In the genomic region with DNA sequence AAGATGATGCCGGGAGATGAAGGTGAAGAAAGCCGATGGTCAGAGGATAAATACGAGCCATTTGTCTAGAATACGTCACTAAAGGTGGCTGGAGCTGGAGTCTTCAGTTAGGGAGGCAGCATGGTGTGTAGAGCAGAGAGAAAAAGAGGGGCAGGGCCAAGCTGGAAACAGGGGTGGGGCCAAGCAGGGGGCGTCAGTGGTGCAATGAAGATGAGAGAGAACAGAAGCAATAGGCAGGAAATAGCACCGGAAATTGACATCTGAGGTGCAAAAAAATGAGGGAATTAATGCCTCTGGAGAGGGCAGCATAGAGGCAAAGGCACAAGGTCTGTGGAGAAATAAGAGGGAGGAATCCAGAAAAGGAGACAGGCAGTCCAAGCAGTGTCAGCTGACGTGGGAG, we compare ENCODE assay signal across 13 mouse cellular contexts.
"Had no signal": no experiment of that assay in that cellular context is flagged by ENCODE, and none has a peak within 500 bp of the region (broad histone marks: within the 10 kb centered on the region; RNA-seq: fewer than 3 reads in every experiment).

No protein-coding gene starts in this region.

- H3K36me3 ChIP-seq: limb, embryonic 10.5 days; liver, embryonic 15.5 days; neural tube, embryonic 15.5 days; stomach, embryonic 15.5 days had no signal

- DNase-seq: kidney, adult 18-20 months; kidney, postnatal 10 days; lung, adult 2 months; lung, postnatal 36 days; retina, postnatal 1 day; right cerebral cortex, postnatal 4 days; spleen, adult 18-20 months had no signal

- H3K4me3 ChIP-seq: left cerebral cortex, adult 2 months; limb, embryonic 10.5 days; liver, embryonic 15.5 days; megakaryocyte, embryonic 14.5 days; neural tube, embryonic 15.5 days; stomach, embryonic 15.5 days had no signal

- H3K27ac ChIP-seq: left cerebral cortex, adult 2 months; limb, embryonic 10.5 days; liver, embryonic 15.5 days; neural tube, embryonic 15.5 days; stomach, embryonic 15.5 days had no signal

- H3K27me3 ChIP-seq: liver, embryonic 15.5 days; stomach, embryonic 15.5 days had no signal

- H3K4me1 ChIP-seq: stomach, embryonic 15.5 days had no signal
